Mouse (Mus musculus) MEL (cell line): ENCODE results near the gene Mrpl33.

Experiments used
- CTCF ChIP-seq, 3 experiments: IDR thresholded peaks in 2 of 3; conservative IDR thresholded peaks in 1 of 3; 2 replicates each; pipeline ENCODE4 v1.5.1; 2011 to 2012; ENCODE audit warnings: low read length in 3 of 3, low read depth in 2 of 3, mild to moderate bottlenecking in 2 of 3, improper control_type of control experiment in 1 of 3, inconsistent platforms in 1 of 3, mixed read lengths in 1 of 3, moderate library complexity in 1 of 3; ENCODE audit not compliant: control insufficient read depth in 1 of 3, insufficient read depth in 1 of 3, poor library complexity in 1 of 3, severe bottlenecking in 1 of 3
- E2F4 ChIP-seq: IDR thresholded peaks from 2 replicates; pipeline ENCODE4 v1.6.1; 2011; ENCODE audit warnings: low read depth, low read length, improper control_type of control experiment, borderline replicate concordance
- EP300 ChIP-seq, 2 experiments: IDR thresholded peaks; 2 replicates each; pipeline ENCODE4 v1.6.1; 2011; ENCODE audit warnings: improper control_type of control experiment in 2 of 2, low read length in 2 of 2, low read depth in 1 of 2, mild to moderate bottlenecking in 1 of 2
- GATA1 ChIP-seq: IDR thresholded peaks from 2 replicates; pipeline ENCODE4 v1.6.1; 2011; ENCODE audit warnings: low read depth, low read length, improper control_type of control experiment
- POLR2A ChIP-seq, 2 experiments: IDR thresholded peaks; 2 replicates each; pipeline ENCODE4 v1.6.1; 2011 to 2012; ENCODE audit warnings: low read length in 2 of 2, mild to moderate bottlenecking in 2 of 2, control low read depth in 1 of 2, improper control_type of control experiment in 1 of 2, low read depth in 1 of 2, moderate library complexity in 1 of 2; ENCODE audit not compliant: control insufficient read depth in 1 of 2, insufficient read depth in 1 of 2, poor library complexity in 1 of 2
- RAD21 ChIP-seq: IDR thresholded peaks from 2 replicates; pipeline ENCODE4 v1.6.1; 2011; ENCODE audit warnings: mild to moderate bottlenecking, low read depth, low read length, improper control_type of control experiment
- UBTF ChIP-seq: IDR thresholded peaks from 2 replicates; pipeline ENCODE4 v1.6.1; 2012; ENCODE audit warnings: low read depth, mild to moderate bottlenecking, inconsistent platforms, low read length, improper control_type of control experiment, moderate library complexity, borderline replicate concordance; ENCODE audit not compliant: insufficient read depth

DNA sequence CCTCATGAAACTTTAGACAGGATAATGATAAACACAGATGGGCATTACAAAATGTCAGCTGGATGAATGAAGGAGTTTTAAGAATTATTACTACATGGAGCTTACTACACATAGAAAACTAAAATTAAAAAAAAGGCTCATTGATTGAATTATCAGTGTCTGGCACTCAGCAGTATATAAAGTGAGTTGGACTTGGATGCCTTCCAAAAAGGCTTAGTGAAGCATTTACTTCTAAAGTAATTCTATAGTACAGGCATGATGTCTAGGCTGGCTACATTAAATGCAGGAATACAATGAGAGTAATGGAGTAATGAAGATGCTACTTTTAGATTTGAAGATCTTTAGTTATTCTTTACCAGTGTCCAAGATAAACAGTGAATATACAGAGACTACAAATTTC is 96.5 kb downstream of the Mrpl33 start:
- TF ChIP-seq CTCF (IDR thresholded peaks at IDR 0.05 in 2 of 3, conservative IDR thresholded peaks at IDR 0.05 in 1 of 3; ENCODE audit: control insufficient read depth in 1 of 3, insufficient read depth in 1 of 3, low read depth in 2 of 3, low read length in 3 of 3, poor library complexity in 1 of 3, severe bottlenecking in 1 of 3) (no peak), RAD21 (no peak), POLR2A (IDR thresholded peaks at IDR 0.05; ENCODE audit: control insufficient read depth in 1 of 2, insufficient read depth in 1 of 2, low read depth in 1 of 2, low read length in 2 of 2, poor library complexity in 1 of 2) (no peak), E2F4 (no peak), EP300 (IDR thresholded peaks at IDR 0.05; ENCODE audit: low read depth in 1 of 2, low read length in 2 of 2) (no peak), GATA1 (no peak), UBTF (no peak)
